Mouse (Mus musculus): ENCODE results near the gene Chsy1. TPM values are rescaled to one million over a fixed set of nuclear protein-coding genes. Genes with fewer than 3 reads are reported as not detected.
A peak's percentile ranks its signal among the peaks of the same experiment; 100 is the strongest.

The Chsy1 gene
- polyA plus RNA-seq, 1 experiment from 2014 or later, result 14.0 TPM

- ATAC-seq (ENCODE audit: insufficient read depth, low FRiP score, low read depth), result no peak
- H3K27ac ChIP-seq, result peak overlapping the region; percentile 41
- 57% methylated on average over 9 of the region's 9 CpGs for WGBS
Observed at GRCm38 (mm10) chr7:66164427-66165031, 55.2 kb downstream of the Chsy1 start.

GRCm38 (mm10) chr7:66165036-66165798 is 55.9 kb downstream of the Chsy1 start:
- H3K4me3 ChIP-seq (replicated peaks), result no peak overlapping the region
- 0 out of 2 replicates have a peak, but pooled peaks cover 8% of the 10 kb centered on the region for H3K4me1 ChIP-seq
- no peak overlapping the region for H3K9ac ChIP-seq
- no peak overlapping the region for H3K4me2 ChIP-seq
- H3K36me3 ChIP-seq, result no peaks in the 10 kb centered on the region
- no peaks in the 10 kb centered on the region for H3K27me3 ChIP-seq (replicated peaks)
- no peaks in the 10 kb centered on the region for H3K9me3 ChIP-seq
- H3K27ac ChIP-seq, result peak overlapping the region; percentile 41
- ATAC-seq (ENCODE audit: insufficient read depth, low FRiP score, low read depth), result no peak; the same call in 1 of the 2 replicates
- WGBS, result 35% methylated on average over 5 of the region's 5 CpGs

More at GRCm38 (mm10) chr7:66164427-66165031, 55.2 kb downstream of the Chsy1 start:
- H3K27me3 ChIP-seq (replicated peaks), result no peaks in the 10 kb centered on the region
- no peak overlapping the region for H3K4me3 ChIP-seq (replicated peaks)
- no peaks in the 10 kb centered on the region for H3K36me3 ChIP-seq
- no peaks in the 10 kb centered on the region for H3K9me3 ChIP-seq
- H3K4me1 ChIP-seq, result 0 out of 2 replicates have a peak, but pooled peaks cover 8% of the 10 kb centered on the region
- H3K4me2 ChIP-seq, result no peak overlapping the region
- no peak overlapping the region for H3K9ac ChIP-seq

DNA sequence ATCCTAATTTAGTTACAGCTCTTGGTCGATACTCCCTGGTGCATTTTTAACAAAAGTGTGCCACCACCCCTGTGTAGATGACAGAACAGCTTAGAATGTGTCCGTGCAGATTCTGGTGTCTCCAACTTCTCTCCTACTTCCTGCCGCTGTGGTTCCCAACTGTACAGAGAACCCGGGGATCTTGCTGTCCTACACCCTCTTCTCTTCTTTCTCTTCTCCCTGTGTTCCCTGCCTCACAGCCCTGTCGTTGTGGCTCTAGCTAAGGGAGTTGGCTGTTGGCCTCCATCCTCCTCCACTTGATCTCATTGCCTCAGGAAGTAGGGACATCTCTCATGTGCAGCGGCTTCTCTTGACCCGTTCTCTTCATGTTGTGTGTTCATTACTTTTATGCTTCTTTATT is 59.6 kb downstream of the Chsy1 start:
- Histone ChIP-seq H3K27me3 (replicated peaks) (no peaks in the 10 kb centered on the region), H3K9ac (no peak overlapping the region), H3K36me3 (peaks cover 17% of the 10 kb centered on the region; the same call in 1 of the 2 replicates), H3K4me2 (no peak overlapping the region), H3K9me3 (no peaks in the 10 kb centered on the region), H3K27ac (no peak overlapping the region), H3K4me1 (0 out of 2 replicates have a peak, but pooled peaks cover 5% of the 10 kb centered on the region), H3K4me3 (replicated peaks) (no peak overlapping the region)
- no peak for ATAC-seq (ENCODE audit: insufficient read depth, low FRiP score, low read depth)
- WGBS, result 89% methylated on average over 7 of the region's 7 CpGs

DNA sequence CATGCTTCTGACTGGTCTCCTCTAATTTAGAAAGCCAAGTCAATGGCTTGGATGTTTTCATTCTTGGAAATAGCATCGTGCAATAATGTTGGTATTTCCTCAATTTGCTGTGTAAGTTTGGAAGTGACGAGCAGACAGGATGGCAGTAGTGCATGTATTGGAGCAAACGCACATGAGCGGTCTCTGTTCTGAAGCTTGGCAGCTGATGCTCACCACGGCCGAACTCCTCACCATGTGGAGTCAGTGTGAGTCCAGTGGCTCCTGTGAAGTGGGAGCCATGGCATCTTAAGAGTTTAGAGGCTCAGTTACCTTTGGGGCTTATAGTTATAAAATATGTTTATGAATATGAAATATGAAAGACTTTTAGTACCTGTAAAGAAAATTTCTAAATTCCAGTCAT is 60.2 kb downstream of the Chsy1 start:
- Histone ChIP-seq H3K27me3 (replicated peaks) (no peaks in the 10 kb centered on the region), H3K27ac (no peak overlapping the region), H3K4me3 (replicated peaks) (no peak overlapping the region), H3K4me2 (no peak overlapping the region), H3K36me3 (peaks cover 22% of the 10 kb centered on the region), H3K4me1 (no peaks in the 10 kb centered on the region), H3K9me3 (no peaks in the 10 kb centered on the region), H3K9ac (no peak overlapping the region)
- ATAC-seq (ENCODE audit: insufficient read depth, low FRiP score, low read depth), result no peak
- WGBS, result 84% methylated on average over 6 of the region's 6 CpGs

GRCm38 (mm10) chr7:66170802-66171505 is 61.6 kb downstream of the Chsy1 start:
- Histone ChIP-seq H3K4me1 (no peaks in the 10 kb centered on the region), H3K4me2 (no peak overlapping the region), H3K9me3 (no peaks in the 10 kb centered on the region), H3K27ac (no peak overlapping the region), H3K36me3 (peaks cover 24% of the 10 kb centered on the region), H3K4me3 (replicated peaks) (no peak overlapping the region), H3K27me3 (replicated peaks) (no peaks in the 10 kb centered on the region), H3K9ac (no peak overlapping the region)
- 95% methylated on average over 27 of the region's 27 CpGs for WGBS
- no peak for ATAC-seq (ENCODE audit: insufficient read depth, low FRiP score, low read depth)

- Histone ChIP-seq H3K9me3 (no peaks in the 10 kb centered on the region), H3K4me1 (no peaks in the 10 kb centered on the region), H3K4me2 (no peak overlapping the region), H3K27me3 (replicated peaks) (no peaks in the 10 kb centered on the region), H3K9ac (no peak overlapping the region), H3K36me3 (peaks cover 22% of the 10 kb centered on the region), H3K27ac (no peak overlapping the region), H3K4me3 (replicated peaks) (no peak overlapping the region)
- no peak for ATAC-seq (ENCODE audit: insufficient read depth, low FRiP score, low read depth)
- 84% methylated on average over 6 of the region's 6 CpGs for WGBS
Observed at GRCm38 (mm10) chr7:66175738-66176137, 66.4 kb downstream of the Chsy1 start.

DNA sequence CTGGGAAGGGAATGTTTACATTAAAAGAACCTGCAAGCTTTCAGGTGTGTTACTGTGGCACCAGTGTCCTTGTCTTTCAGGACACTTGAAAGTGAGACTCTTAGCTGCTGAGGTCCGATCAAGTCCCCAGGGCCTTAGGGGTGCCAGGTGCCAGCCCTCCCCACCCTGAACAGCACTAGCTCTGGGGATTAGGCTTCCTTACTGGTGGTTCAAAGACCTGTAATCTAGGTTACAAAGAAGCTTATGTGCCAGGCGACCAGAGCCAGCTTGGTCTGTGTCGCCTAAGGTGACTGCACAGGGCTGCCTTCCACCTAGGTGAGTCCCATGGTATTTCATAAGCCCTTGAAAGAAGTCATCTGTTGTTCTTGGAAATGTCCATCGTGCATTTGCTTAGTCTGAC is 66.9 kb downstream of the Chsy1 start:
- ATAC-seq (ENCODE audit: insufficient read depth, low FRiP score, low read depth), result no peak
- Histone ChIP-seq H3K4me3 (replicated peaks) (no peak overlapping the region), H3K27ac (no peak overlapping the region), H3K4me2 (no peak overlapping the region), H3K9me3 (no peaks in the 10 kb centered on the region), H3K36me3 (peaks cover 17% of the 10 kb centered on the region), H3K4me1 (no peaks in the 10 kb centered on the region), H3K27me3 (replicated peaks) (no peaks in the 10 kb centered on the region), H3K9ac (no peak overlapping the region)
- 84% methylated on average over 4 of the region's 4 CpGs for WGBS

DNA sequence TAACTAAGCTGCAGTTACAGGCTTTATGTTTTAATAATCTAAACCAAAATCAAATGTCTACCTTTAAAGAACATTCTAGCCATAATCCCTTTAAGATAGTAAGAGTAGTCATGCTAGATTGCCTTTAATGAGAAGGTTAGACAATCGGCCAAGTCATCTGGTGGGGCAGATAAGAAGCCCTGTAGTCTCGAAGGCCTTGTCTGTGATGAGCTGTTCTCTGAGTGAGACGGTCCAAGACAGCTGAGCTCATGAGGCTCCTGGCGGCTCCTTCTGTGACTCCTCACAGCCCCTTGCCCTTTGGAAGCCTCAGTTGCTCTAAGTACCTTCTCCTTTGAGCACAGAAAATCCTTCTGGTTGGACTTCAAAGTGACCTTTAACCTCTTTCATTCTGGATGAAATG is 67.6 kb downstream of the Chsy1 start:
- H3K4me3 ChIP-seq (replicated peaks), result no peak overlapping the region
- 79% methylated on average over 4 of the region's 4 CpGs for WGBS
- no peaks in the 10 kb centered on the region for H3K9me3 ChIP-seq
- peaks cover 10% of the 10 kb centered on the region; the same call in 1 of the 2 replicates for H3K36me3 ChIP-seq
- H3K27me3 ChIP-seq (replicated peaks), result no peaks in the 10 kb centered on the region
- no peak for ATAC-seq (ENCODE audit: insufficient read depth, low FRiP score, low read depth)
- H3K27ac ChIP-seq, result no peak overlapping the region
- H3K9ac ChIP-seq, result no peak overlapping the region
- H3K4me2 ChIP-seq, result no peak overlapping the region
- no peaks in the 10 kb centered on the region for H3K4me1 ChIP-seq

- Histone ChIP-seq H3K36me3 (peaks cover 10% of the 10 kb centered on the region; the same call in 1 of the 2 replicates), H3K9me3 (no peaks in the 10 kb centered on the region), H3K4me3 (replicated peaks) (no peak overlapping the region), H3K4me2 (no peak overlapping the region), H3K27me3 (replicated peaks) (no peaks in the 10 kb centered on the region), H3K9ac (no peak overlapping the region), H3K27ac (no peak overlapping the region), H3K4me1 (no peaks in the 10 kb centered on the region)
- no peak for ATAC-seq (ENCODE audit: insufficient read depth, low FRiP score, low read depth)
- WGBS, result 88% methylated on average over 6 of the region's 6 CpGs
Observed at GRCm38 (mm10) chr7:66178101-66178500, 68.8 kb downstream of the Chsy1 start.

- Histone ChIP-seq H3K9ac (no peak overlapping the region), H3K4me2 (no peak overlapping the region), H3K9me3 (no peaks in the 10 kb centered on the region), H3K4me3 (replicated peaks) (no peak overlapping the region), H3K36me3 (peaks cover 4% of the 10 kb centered on the region; the same call in 1 of the 2 replicates), H3K4me1 (no peaks in the 10 kb centered on the region), H3K27me3 (replicated peaks) (no peaks in the 10 kb centered on the region), H3K27ac (no peak overlapping the region)
- ATAC-seq (ENCODE audit: insufficient read depth, low FRiP score, low read depth), result no peak
- WGBS, result 53% methylated on average over 10 of the region's 10 CpGs
Observed at GRCm38 (mm10) chr7:66179120-66179581, 69.8 kb downstream of the Chsy1 start.

DNA sequence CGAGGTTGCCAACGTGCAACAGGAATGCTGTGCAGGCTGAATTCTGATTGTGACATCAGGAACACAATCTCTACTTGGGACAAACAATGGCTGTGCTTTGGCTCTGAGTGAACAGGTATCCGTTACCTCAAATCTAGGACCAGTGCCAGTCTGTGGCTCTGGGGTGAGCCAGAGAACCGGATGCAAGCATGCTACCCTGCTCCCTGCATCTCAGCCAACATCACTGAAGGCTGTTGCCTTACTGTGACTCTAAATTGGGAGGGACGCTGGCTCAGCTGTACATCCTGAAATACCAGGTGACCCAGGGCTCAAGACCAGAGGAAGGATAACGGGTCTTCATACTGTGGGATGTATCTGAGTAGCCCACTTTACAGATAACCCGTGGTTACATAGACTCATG is 70.4 kb downstream of the Chsy1 start:
- Histone ChIP-seq H3K9me3 (no peaks in the 10 kb centered on the region), H3K4me2 (no peak overlapping the region), H3K9ac (no peak overlapping the region), H3K27ac (no peak overlapping the region), H3K36me3 (no peaks in the 10 kb centered on the region), H3K27me3 (replicated peaks) (no peaks in the 10 kb centered on the region), H3K4me3 (replicated peaks) (no peak overlapping the region), H3K4me1 (no peaks in the 10 kb centered on the region)
- no peak for ATAC-seq (ENCODE audit: insufficient read depth, low FRiP score, low read depth)
- WGBS, result 84% methylated on average over 7 of the region's 7 CpGs

DNA sequence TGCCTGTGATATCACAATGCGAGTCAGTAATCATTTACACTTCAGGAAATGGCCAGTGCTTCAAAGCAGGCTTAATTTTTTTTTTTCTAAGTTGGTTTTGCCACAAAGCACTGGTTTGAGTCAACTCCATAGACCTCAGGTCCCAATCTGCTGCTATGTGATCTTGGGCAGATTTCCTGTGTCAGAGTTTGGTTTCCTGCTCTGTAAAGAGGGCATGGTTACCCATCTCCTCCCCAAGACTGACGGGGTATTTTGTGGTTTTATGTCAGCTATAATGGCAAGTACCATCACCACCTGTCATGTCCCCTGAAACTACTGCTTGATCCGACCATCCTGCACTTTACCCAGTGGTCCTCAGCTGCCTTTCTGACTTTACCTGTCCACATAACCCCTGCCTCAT is 70.9 kb downstream of the Chsy1 start:
- no peak overlapping the region for H3K4me3 ChIP-seq (replicated peaks)
- ATAC-seq (ENCODE audit: insufficient read depth, low FRiP score, low read depth), result no peak
- H3K27ac ChIP-seq, result no peak overlapping the region
- no peak overlapping the region for H3K4me2 ChIP-seq
- H3K9ac ChIP-seq, result no peak overlapping the region
- no peaks in the 10 kb centered on the region for H3K9me3 ChIP-seq
- H3K27me3 ChIP-seq (replicated peaks), result no peaks in the 10 kb centered on the region
- H3K36me3 ChIP-seq, result no peaks in the 10 kb centered on the region
- no peaks in the 10 kb centered on the region for H3K4me1 ChIP-seq
- 73% methylated on average over 3 of the region's 3 CpGs for WGBS

Measured in stomach, embryonic 15.5 days (tissue).